Mouse (Mus musculus): ENCODE data around the gene Gm45234.

Gene Gm45234

GRCm38 (mm10) chr6:124765951-124766350, 10.1 kb upstream of the Gm45234 start:
- no peak for DNase-seq

GRCm38 (mm10) chr6:124759259-124759658, 3.4 kb upstream of the Gm45234 start:
- DNase-seq, result peak; percentile 72

DNA sequence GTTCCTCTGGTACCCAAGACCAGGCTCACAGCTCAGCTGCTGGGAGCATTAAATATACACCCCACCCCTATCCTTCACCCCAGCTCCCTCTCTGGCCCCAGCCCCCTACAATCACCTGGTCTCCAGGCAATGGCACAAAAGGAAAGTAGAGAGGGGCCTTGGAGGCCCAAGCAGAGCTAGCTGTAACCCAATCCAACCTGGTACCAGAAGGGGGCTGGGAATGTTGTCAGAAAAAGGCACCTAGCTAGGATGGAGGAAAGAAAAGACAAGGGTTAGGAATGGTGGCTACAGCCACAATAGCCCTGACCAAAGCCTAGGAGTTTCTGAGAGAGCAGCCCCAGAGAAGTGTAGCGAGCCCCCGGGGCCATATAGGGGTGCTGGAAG, 3.0 kb upstream of the Gm45234 start:
- DNase-seq, result no peak

GRCm38 (mm10) chr6:124757909-124758848, 2.4 kb upstream of the Gm45234 start:
- peak; percentile 63 for DNase-seq

- DNase-seq, result no peak
Measured at GRCm38 (mm10) chr6:124757351-124757880, 1.6 kb upstream of the Gm45234 start.

DNA sequence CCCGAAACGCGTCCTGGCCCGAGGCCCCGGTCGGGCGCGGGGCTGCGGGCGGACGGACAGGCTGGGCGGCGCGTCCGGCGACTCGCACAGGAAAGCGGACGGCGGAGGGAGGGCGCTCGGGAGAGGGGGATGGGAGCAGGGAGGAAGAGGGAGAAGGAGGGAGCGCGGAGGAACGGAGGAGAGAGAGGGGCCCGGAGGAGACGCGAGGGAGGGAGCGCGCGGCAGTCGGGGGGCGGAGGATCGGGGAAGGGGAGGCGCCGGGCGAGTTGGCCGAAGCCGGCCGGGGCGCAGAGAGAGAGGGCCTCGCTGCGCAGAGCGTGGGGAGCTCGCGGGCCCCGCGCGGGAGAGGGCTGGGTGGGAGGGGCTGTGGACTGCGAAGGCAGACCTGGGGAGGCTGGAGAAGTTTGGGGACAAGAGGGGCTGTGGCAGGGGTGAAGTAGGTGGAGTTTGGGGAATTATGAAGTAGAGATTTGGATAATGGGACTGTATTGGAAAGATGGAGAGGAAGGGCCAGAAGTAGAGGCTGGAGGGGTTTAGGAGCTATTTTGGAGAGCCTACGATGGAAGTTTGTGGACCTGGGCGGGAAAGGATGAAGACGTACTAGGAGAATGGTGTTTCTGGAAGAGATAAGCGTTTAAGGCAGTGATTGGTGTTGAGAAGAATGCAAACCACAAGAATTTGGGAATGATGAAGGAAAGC, 980 bp upstream of the Gm45234 start:
- peak; percentile 84 for DNase-seq

DNA sequence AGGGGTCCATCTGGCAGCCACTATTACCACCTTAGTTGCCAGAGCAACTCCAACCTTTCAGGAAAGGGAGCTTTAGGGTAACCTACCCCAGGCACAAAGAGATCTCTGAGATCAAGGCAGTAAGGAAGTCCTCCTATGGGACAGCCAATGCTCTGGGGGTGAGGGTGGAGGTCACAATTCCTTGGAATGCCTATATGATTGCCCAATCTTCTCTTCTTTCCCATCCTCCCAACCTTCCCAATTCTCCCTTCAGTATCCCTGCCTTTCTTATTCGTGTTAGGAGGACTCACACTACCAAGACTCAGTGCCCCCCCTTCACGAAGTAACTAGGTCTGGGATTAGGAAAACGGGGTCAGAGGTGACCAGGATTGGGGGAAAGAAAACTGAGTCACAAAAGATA, 515 bp downstream of the Gm45234 start:
- no peak for DNase-seq

- DNase-seq, result no peak
Measured at GRCm38 (mm10) chr6:124753861-124754260, 2.0 kb downstream of the Gm45234 start.

DNA sequence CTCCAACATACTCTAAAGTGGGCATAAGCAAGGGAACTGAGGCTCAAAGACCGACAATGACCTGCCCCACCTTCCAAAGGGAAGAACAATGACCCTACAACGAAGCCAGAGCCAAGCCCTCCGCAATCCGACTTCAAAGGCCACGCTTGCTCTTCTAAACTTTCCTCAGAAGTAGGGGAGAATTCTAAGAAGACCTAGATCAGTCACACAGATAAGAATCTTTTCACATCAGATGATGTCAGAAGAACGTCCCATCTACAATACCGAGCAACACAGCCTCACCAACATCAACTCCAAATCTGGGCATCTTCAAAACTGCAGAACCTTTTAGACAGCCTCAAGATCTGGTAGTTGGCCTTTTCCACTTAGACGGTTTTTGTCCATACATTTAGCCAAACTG, 5.4 kb downstream of the Gm45234 start:
- DNase-seq, result no peak

GRCm38 (mm10) chr6:124746654-124747632, 8.9 kb downstream of the Gm45234 start:
- no peak for DNase-seq

GRCm38 (mm10) chr6:124746296-124746605, 9.6 kb downstream of the Gm45234 start:
- no peak for DNase-seq

DNA sequence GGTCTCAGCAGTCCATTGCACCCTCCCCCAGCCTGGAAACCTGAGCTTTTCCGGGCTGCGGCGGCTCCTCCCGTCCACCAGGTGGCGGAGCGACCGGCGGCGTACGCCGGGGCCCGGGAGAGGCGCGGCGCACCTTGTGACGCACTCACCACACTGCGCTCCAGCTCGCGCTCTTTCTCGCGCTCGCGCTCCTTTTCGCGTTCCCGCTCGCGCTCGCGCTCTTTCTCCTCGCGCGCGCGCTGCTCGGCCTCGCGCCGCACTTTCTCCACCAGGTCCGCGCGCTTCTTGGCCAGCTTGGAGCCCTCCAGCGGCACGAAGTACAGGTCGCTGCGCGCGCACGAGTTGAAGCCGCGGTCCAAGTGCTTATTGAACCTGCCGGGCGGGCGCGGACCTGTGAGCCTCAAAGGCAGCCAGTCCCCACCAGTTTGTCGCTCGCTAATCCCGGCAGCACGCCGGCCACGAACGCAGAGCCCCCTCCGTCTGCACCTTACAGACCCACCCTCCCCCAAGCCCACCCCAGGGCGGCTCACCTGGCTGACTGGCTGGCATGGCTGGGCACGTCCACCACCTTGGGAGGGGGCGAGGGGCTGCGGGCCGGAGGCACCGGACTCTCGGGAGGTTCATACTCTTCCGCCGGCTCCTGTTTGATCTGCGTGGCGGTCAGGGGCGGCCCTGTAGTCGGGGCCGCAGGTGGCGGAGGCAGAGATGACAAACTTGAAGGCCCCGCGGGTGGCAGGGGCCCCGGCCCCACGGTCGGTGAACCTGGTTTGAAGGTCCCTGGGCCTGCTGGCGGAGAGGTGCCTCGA, 10.1 kb downstream of the Gm45234 start:
- DNase-seq, result peak; percentile 96

DNA sequence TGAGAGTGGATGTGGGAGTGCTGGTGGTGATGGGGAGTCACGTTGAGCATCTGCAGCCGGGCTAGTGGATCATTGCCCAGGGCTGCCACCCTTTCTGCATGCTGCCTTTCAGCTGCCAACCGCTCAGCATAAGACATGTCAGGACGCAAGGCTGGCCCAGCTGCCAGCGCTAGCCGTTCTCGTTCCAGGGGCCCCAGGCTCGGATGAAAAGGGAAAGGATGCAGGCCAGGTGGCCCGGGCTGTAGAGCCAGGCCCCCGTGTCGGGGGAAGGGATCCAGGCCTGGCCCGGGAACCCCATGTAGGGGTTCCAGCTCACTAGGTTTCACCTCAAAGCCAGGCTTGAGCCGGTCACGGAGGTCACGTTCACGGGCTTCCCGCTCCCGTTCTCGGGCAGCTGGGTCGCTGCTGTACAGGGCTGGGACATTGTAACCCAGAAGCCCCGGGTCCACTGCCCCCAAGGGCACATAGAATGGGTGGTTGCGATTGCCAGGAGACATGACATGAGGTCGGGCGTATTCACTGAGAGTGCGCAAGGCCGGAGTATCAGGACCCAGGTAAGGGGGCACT, 11.0 kb downstream of the Gm45234 start:
- no peak for DNase-seq

DNA sequence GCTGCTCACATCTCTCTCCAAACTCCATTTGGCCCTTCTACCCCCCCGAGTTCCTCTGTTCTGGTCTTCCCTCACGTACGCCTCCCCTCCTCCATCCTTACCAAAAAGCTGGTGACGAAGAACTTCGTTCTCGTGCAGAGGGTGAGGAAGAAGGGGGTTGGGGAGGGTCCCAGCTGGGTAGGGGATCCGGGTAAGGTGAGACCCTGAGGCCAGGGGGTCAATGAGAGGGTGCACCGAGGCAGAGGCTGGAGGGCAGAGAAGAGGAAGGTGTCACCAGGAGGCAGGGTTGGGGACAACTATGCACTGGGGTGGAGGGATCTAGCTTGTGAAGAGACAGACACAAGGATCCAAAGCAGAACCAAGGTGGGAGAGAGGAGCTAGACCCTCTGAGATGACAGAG, 12.2 kb downstream of the Gm45234 start:
- DNase-seq, result no peak

- DNase-seq, result no peak
Measured at GRCm38 (mm10) chr6:124742839-124743514, 12.8 kb downstream of the Gm45234 start.

DNA sequence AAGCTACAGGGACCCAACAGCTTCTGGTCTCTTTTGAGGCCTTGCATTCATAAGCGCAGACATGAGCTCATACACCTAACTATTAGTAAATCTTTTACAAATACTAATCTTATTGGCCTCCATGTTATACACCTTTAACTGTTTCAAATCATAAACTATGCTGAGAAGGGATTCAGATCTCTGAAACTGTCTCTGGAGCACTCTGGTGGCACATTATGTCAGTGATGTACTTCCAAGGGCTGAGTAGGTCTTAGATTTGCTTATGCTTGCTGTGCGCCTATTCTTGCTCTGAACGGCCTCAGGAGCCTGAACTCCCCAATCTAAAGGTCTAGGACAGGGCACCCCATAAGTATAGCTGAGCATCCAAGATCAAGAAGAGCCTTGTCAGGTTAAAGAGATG, 14.0 kb downstream of the Gm45234 start:
- DNase-seq, result no peak

GRCm38 (mm10) chr6:124740888-124741761, 14.7 kb downstream of the Gm45234 start, which contains the start of gene Grcc10:
Grcc10 (minus strand) TSS chr6:124741374.
- DNase-seq, result peak; percentile 89

DNA sequence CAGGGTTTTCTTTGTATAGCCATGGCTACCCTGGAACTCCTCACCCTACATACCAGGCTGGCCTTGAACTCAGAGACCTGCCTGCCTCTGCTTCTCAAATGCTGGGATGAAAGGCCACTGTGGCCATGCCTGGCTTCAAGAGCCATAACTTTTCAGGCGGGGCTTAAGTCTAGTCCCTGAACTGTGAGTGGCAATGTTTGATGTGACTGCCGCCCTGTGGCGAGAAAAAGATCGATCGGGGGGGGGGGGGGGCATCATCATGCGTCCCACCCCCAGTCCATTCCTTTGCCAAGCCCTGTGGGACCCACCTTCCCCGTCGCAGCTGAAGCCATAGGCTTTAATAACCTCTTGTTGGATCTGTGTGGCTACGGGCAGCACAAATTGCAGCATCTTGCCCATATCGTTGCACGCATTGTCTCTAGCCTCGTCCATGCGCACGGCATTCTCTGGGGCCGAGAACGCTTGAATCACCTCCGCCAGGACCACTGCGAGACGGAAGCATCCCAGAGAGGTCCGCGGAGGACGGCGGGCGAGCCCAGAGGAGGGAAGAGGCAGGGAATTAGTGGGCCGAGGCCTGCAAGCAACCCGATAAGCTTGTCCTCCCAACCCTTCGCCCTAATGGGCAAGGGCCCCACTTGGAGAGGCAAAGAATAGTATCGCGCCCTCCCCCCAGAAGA, 15.5 kb downstream of the Gm45234 start:
- DNase-seq, result no peak

GRCm38 (mm10) chr6:124739231-124739796, 16.5 kb downstream of the Gm45234 start:
- no peak for DNase-seq
